Mouse (Mus musculus) adrenal gland, adult 2 months (tissue): Measurements from ENCODE around the gene Il1rap. TPM values are rescaled to one million over a fixed set of nuclear protein-coding genes. Genes with fewer than 3 reads are reported as not detected.

Source experiments
- DNase-seq: peaks from one replicate; pipeline ENCODE4 v3.0.0; 2021
- long read RNA-seq: library from polyadenylated mRNA; stranded (forward); transcript quantifications from one replicate; pipeline ENCODE4 v2.0.0, GENCODE M21; 2021
- polyA plus RNA-seq: library from polyadenylated mRNA; depleted of rRNA; stranded (reverse); fragments of >200 nt; gene quantifications from 2 replicates; pipeline ENCODE4 v1.2.3, GENCODE M21; 2012; rRNA removed
- total RNA-seq, 2 experiments: library from RNA; stranded (reverse); gene quantifications; 2 replicates each; pipeline ENCODE4 v1.2.3; 2021

Gene Il1rap
- 10 to 100 TPM in 1 of 2 experiments, 1 to 10 TPM in 1; 5.5 to 10.5 TPM for total RNA-seq
- 0.99 and 1.8 TPM in 2 replicates for polyA plus RNA-seq
- long read RNA-seq, partial matches to known transcripts = 0 of 1 reads
- long read RNA-seq, other reads (novel, unspliced or antisense) = 0 of 1 reads

- peak; percentile 98 for DNase-seq
These were observed at the start of gene Il1rap for GRCm38 (mm10) chr16:26581048-26581912. Gene Il1rap (plus strand): TSS chr16:26581704.

- no peak for DNase-seq
These were observed 49.2 kb upstream of the Il1rap start for GRCm38 (mm10) chr16:26532287-26532686.

- no peak for DNase-seq
These were observed 35.2 kb upstream of the Il1rap start for GRCm38 (mm10) chr16:26546170-26546878.

- no peak for DNase-seq
These were observed 34.7 kb upstream of the Il1rap start for GRCm38 (mm10) chr16:26546879-26547206.

- no peak for DNase-seq
These were observed 32.3 kb upstream of the Il1rap start for GRCm38 (mm10) chr16:26549221-26549620.

- DNase-seq = no peak
These were observed 29.3 kb upstream of the Il1rap start for GRCm38 (mm10) chr16:26552234-26552633.

- no peak for DNase-seq
These were observed 22.7 kb upstream of the Il1rap start for GRCm38 (mm10) chr16:26558797-26559196.

- no peak for DNase-seq
These were observed 19.8 kb upstream of the Il1rap start for GRCm38 (mm10) chr16:26561743-26562142.

GRCm38 (mm10) chr16:26562771-26563170 is 18.7 kb upstream of the Il1rap start:
- no peak for DNase-seq

- DNase-seq = no peak
These were observed 12.0 kb upstream of the Il1rap start for GRCm38 (mm10) chr16:26569387-26569978.

GRCm38 (mm10) chr16:26571836-26572235 is 9.7 kb upstream of the Il1rap start:
- no peak for DNase-seq

GRCm38 (mm10) chr16:26574173-26574572 is 7.3 kb upstream of the Il1rap start:
- DNase-seq = peak; percentile 13

- DNase-seq = no peak
These were observed 441 bp downstream of the Il1rap start for GRCm38 (mm10) chr16:26581913-26582376.

GRCm38 (mm10) chr16:26585806-26586205 is 4.3 kb downstream of the Il1rap start:
- DNase-seq = peak; percentile 12

GRCm38 (mm10) chr16:26590897-26591570 is 9.5 kb downstream of the Il1rap start:
- DNase-seq = no peak

- DNase-seq = no peak
These were observed 14.9 kb downstream of the Il1rap start for GRCm38 (mm10) chr16:26596440-26596839.

- DNase-seq = peak; percentile 28
These were observed 15.8 kb downstream of the Il1rap start for GRCm38 (mm10) chr16:26597307-26597706.

- no peak for DNase-seq
These were observed 17.1 kb downstream of the Il1rap start for GRCm38 (mm10) chr16:26598591-26598990.

GRCm38 (mm10) chr16:26601482-26601881 is 20.0 kb downstream of the Il1rap start:
- no peak for DNase-seq

- no peak for DNase-seq
These were observed 23.1 kb downstream of the Il1rap start for GRCm38 (mm10) chr16:26604621-26605020.

- DNase-seq = no peak
These were observed 26.5 kb downstream of the Il1rap start for GRCm38 (mm10) chr16:26608003-26608402.

GRCm38 (mm10) chr16:26610508-26610907 is 29.0 kb downstream of the Il1rap start:
- DNase-seq = no peak
